Mouse (Mus musculus) intestine, embryonic 15.5 days (tissue): ENCODE results near the gene Gm11020. TPM values are rescaled to one million over a fixed set of nuclear protein-coding genes. Genes with fewer than 3 reads are reported as not detected.

Experiments
- polyA plus RNA-seq: library from polyadenylated mRNA; unstranded; fragments of >200 nt; fragmentation: Nextera tagmentation; extraction: Ambion mirVana; gene quantifications from 2 replicates; pipeline ENCODE4 v1.2.1, GENCODE M21; 2015

Gm11020 gene
- polyA plus RNA-seq, 1 experiment from 2014 or later: not detected

Other genes starting within 250 kb of the Gm11020 start
- gene Cdh5, start 219.9 kb upstream of the Gm11020 start, polyA plus RNA-seq: 25.3 and 26.0 TPM in 2 replicates
- 1.00 and 1.3 TPM in 2 replicates for gene Bean1, start 151.1 kb upstream of the Gm11020 start, polyA plus RNA-seq
- gene Tk2, start 73.0 kb upstream of the Gm11020 start, polyA plus RNA-seq: 14.2 and 15.3 TPM in 2 replicates
- 37.2 and 41.4 TPM in 2 replicates for gene Cklf, start 70.7 kb upstream of the Gm11020 start, polyA plus RNA-seq
- gene Cmtm2a, start 28.4 kb upstream of the Gm11020 start, polyA plus RNA-seq: not detected in 2 replicates
- gene Gm45711, start 11.5 kb upstream of the Gm11020 start, polyA plus RNA-seq: not detected in 2 replicates
- not detected in 2 replicates for gene Cmtm1, start 11.4 kb upstream of the Gm11020 start, polyA plus RNA-seq
- not detected in 2 replicates for gene Cmtm2b, start 663 bp downstream of the Gm11020 start, polyA plus RNA-seq
- 111 and 126 TPM in 2 replicates for gene Cmtm3, start 17.8 kb downstream of the Gm11020 start, polyA plus RNA-seq
- 6.3 and 6.9 TPM in 2 replicates for gene Cmtm4, start 74.2 kb downstream of the Gm11020 start, polyA plus RNA-seq
- 46.0 and 46.1 TPM in 2 replicates for gene Dync1li2, start 121.5 kb downstream of the Gm11020 start, polyA plus RNA-seq
- gene Terb1, start 188.3 kb downstream of the Gm11020 start, polyA plus RNA-seq: 0.15 and 0.41 TPM in 2 replicates
- gene Nae1, start 213.1 kb downstream of the Gm11020 start, polyA plus RNA-seq: 73.7 and 83.5 TPM in 2 replicates
- 1.0 and 1.1 TPM in 2 replicates for gene Car7, start 213.1 kb downstream of the Gm11020 start, polyA plus RNA-seq